Mouse (Mus musculus) cortical plate, adult 2 months (tissue): ENCODE measurements at regions not wholly inside any gene's neighbourhood (a gene's known extent, or its start where the extent isn't known, plus 50 kb on each side); places are given as distances from the start of the nearest gene placed in this dataset.

Experiments used
- CTCF ChIP-seq: fragments of 200-500 bp; IDR thresholded peaks from 2 replicates; pipeline ENCODE4 v1.5.1; 2011; ENCODE audit warnings: mild to moderate bottlenecking, control low read depth, low read length; ENCODE audit not compliant: insufficient read depth; ENCODE audit errors: extremely low read depth
- POLR2A ChIP-seq: fragments of 200-500 bp; IDR thresholded peaks from 2 replicates; pipeline ENCODE4 v1.6.1; 2011; ENCODE audit warnings: mild to moderate bottlenecking, low read length, control low read depth; ENCODE audit not compliant: insufficient read depth; ENCODE audit errors: extremely low read depth

GRCm38 (mm10) chr9:61748416-61748815 lies 165.9 kb downstream of the Rplp1 start:
- no peak for TF ChIP-seq CTCF
- TF ChIP-seq POLR2A, result no peak
